Mouse (Mus musculus): ENCODE data around the gene Mbd3.

Gene Mbd3

GRCm38 (mm10) chr10:80421651-80422472, 22.5 kb upstream of the Mbd3 start:
- no peak for DNase-seq

GRCm38 (mm10) chr10:80421208-80421607, 21.9 kb upstream of the Mbd3 start:
- DNase-seq, result no peak

DNA sequence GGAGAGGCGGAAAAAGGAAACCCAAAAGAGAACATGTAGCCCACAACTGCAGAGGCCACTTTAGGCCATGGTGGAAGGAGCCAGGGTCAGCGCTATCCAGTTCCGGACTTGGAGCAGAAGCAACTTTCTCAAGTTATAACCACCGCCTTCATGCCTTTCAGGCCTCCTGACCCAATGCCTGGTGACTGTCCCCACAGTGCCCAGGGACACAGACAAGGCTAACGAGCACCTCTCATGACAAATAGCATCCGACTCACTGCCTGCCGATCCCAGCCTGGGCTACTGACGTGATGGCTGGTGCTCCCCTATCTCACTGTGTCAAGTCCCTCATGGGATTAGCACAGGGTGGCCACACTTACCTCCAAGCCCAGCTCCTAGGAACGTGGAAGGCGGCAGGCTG, 21.4 kb upstream of the Mbd3 start:
- DNase-seq, result no peak

- peak; percentile 38 for DNase-seq
These were observed 20.1 kb upstream of the Mbd3 start for GRCm38 (mm10) chr10:80419419-80419818.

DNA sequence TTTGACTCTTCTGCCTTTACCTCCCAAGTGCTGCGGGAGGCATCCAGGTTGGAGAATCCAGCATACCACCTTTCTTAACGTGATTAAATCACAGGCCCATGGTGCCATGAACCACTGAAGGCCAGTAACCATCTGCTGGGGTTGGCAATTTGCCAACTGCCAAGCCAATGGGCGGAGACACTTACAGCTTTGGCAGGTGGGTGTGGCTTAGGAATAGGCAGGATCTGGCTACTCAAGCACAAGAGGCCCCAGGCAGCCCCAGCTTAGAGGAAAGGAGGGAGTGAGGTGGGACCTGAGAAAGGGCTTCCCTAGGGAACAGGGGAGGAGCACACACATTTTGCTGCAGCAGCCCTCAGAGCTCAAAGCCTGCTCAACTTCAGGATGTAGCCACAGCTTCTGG, 19.0 kb upstream of the Mbd3 start:
- DNase-seq, result no peak

DNA sequence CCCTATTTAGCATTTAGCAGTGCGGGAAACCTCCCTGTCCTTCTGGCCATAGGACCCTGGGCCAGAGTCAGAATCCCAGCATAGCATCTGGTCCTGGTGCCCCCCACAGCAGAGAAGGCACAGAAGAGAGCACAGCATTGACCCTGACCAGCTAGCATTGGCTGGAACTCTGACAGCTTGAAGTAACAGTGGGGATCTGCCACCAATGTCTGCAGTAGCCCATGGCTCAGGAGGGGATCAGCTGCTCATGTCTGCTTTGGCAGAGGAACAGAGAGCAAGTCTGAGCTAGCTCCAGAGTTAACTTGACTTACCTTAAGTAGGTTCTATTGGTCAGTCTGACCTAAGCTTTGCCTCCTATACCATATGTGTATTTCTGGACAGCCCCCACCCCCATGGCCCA, 18.5 kb upstream of the Mbd3 start:
- DNase-seq, result no peak

DNA sequence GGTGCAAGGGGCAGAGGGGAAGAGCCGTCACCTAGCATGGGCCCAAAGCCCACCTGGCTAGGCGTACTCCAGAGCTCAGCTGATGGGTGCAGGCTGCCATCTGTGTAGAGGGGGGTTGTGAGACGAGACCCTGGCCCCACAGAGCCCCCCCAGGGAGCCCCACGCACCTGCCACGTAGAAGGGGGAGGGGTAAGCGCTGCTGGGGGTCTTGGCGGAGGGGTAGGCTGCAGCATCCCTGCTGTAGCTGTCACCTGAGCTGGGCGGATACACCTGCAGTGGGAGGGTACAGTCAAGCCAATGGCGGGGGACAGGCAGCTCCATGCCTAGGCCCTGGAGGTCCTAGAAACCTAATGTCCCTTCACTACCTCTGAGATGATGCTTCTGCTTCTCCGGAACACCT, 18.0 kb upstream of the Mbd3 start:
- DNase-seq, result no peak

DNA sequence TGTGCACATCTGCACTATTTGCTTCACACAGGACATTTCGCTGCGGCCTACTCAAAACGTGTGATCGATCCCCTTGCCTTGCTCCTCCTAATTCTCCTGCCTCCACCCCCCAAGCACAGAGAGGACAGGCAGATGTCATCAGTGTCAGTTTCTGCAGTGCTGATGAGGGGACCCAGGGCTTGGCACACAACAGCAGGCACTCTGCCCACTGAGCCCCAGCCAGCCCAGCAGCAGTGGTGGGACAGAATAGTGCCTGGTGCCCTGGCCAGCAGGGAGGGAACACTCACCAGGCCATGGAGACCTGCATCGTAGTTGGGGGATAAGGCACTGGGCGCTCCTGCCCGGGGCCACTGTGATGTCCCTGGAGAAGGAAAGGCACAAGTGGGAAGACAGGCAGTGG, 16.2 kb upstream of the Mbd3 start:
- no peak for DNase-seq

- DNase-seq, result peak; percentile 79
These were observed 13.5 kb upstream of the Mbd3 start for GRCm38 (mm10) chr10:80412656-80413541.

DNA sequence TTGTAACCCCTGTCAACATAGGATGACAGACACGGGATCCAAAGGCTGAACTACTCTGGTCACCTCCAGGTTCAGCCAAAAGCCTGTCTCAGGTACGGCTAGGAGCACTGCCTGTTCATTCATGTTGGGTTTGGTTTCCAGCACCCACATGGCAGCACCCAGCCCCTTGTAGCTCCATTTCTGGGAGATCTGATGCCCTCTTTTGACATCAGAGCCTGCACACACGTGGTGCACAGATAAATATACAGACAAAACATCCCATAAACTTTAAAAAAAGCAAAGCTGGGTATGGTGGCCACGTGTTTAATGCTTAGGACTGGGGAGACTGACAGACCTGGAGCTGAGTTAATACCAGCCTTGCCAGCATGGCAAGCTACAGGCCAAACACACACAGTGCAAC, 8.6 kb upstream of the Mbd3 start:
- DNase-seq, result no peak

GRCm38 (mm10) chr10:80406684-80407501, 7.5 kb upstream of the Mbd3 start, which contains the start of gene Uqcr11:
Gene Uqcr11 (minus strand): TSS chr10:80406830.
- DNase-seq, result peak; percentile 86

GRCm38 (mm10) chr10:80405481-80406173, 6.3 kb upstream of the Mbd3 start:
- DNase-seq, result no peak

DNA sequence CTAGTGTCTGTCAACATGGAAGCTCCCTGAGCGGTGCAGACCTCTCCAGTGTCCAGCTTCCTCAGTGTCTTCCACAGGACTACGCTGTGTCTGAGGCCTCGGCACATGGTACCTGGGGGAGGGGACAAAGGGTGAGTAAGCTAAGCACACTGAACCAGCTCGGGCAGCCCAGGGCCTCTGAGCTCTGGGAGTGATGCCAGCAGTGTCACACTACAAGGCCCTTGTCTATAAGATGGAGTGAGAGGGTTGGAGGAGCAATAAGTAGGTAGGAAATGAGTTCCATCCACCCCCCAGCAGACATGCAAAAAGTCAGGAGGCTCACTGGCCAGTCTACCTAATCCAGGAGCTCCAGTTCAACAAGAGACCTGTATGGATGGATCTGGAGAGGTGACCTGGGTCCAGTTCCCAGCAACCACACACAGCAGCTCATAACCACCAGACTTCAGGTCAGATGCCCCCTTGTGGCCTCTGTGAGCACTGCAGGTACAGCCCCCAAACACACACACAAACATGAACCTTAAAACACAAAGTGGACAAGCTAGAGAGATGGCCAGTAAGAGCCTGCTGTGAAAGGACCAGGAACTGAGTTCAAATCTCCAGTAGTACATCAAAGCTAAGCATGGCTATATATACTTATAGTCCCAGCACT, 3.8 kb upstream of the Mbd3 start:
- no peak for DNase-seq

GRCm38 (mm10) chr10:80400704-80401161, 1.4 kb upstream of the Mbd3 start:
- no peak for DNase-seq

DNA sequence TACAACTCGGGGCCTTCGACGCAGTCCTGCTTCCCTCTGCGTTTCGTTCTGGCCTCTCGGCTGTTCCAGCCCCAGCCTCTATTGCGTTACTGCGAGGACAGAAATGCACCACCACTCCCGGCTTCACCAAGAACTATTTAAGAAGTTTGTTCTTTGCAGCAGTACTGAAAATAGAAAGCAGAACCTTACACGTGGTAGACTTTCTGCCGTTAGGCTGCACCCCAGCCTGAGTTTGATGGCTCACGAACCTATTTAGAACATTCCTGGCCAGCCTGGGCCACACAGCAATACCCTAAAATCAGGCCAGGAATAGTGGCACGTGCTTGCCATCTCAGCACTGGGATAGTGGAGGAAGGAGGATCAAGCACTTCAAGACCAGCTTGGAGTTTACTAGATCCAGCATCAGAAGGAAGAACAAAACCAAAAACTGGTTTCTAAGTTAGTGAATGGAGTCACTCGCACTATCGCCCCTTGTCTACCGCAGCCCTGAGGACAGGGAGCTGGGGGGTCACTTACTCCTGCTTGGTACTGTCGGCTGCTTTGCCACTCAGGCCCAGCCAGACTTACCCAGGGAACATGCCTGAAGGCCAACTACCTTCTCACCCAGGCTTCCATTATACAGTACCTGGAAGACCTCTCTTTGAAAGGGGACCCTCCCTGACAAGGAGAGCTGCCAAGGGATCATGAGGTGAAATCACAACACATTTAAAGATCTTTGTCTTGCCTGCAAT, 788 bp upstream of the Mbd3 start:
- DNase-seq, result no peak

DNA sequence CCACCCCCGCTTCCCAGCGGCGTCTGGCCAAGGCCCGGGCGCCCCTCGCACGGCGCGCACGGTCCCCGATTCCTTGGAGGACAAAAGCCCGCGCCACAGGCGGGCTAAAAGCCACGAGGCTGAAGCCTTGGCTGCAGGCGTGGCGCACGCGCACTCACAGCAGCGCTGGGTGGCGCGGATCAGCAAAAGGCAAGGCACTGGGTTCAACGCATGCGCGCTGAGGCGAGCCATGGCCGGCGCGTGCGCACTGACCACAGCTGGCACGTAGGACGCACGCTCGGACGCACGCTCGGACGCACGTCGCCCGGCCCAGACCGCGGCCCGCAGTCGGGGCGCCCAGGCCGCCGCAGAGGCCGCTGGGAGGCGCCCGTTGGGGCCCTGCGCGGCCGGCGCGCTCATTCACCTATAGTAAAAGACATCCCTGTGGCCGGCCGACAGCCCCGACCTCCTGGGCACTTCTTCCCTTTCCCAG, 595 bp downstream of the Mbd3 start:
- DNase-seq, result peak; percentile 97

DNA sequence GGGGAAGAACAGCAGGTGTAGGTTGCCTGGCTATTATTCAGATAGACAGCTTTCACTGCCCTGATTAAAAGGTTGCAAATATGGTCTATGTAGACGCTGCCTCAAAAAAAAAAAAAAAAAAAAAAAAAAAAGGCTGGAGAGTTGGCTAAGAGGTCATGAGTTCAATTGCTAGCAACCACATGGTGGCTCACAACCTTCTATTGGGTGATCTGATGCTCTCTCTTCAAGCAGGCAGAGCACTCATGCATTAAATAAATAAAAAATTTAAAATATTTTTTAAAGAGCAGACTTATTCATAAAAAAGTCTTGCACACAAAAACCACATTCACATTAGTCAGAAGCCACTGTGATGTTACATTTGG, 1.2 kb downstream of the Mbd3 start:
- no peak for DNase-seq

GRCm38 (mm10) chr10:80397524-80398173, 1.7 kb downstream of the Mbd3 start:
- DNase-seq, result no peak

- no peak for DNase-seq
These were observed 2.4 kb downstream of the Mbd3 start for GRCm38 (mm10) chr10:80396822-80397523.
